Mouse (Mus musculus): ENCODE data around the gene Slc25a4. TPM values are rescaled to one million over a fixed set of nuclear protein-coding genes. Genes with fewer than 3 reads are reported as not detected.
"Not testable (repeated sequence)": the region's sequence is repeated elsewhere in the genome, so short reads cannot be mapped to it uniquely, and the experiment has no call there.

The Slc25a4 gene
- polyA plus RNA-seq, 1 experiment: 45.6 TPM

DNA sequence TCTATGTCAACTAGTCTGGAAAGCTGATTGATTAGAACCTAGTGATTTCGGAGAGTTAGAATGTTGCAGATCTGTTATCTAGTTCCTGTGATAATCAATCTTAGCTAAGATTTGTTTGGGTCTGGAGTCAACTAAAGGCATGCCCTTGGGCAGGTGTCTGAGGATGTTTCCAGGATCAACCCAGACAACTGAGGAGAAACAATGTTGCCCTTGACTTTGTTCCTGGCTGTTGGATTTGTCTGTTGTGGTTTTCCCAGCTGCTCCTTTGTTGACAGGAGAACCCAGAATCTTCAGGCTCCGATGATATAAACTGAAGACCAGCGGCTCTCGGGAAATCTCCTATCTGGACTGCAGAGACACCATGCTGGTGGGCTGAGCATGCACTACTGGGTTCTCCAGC lies 23.7 kb upstream of the Slc25a4 start:
- TF ChIP-seq FLI1 (IDR thresholded peaks at IDR 0.05; ENCODE audit: low read length) (no peak), GATA1 (IDR thresholded peaks at IDR 0.05; ENCODE audit: borderline replicate concordance, low read length) (no peak)
- Histone ChIP-seq H3K4me3 (replicated peaks) (no peak overlapping the region), H3K27me3 (replicated peaks) (peaks cover 12% of the 10 kb centered on the region), H3K36me3 (replicated peaks; ENCODE audit: low read length) (no peaks in the 10 kb centered on the region), H3K9me3 (no peaks in the 10 kb centered on the region), H3K4me1 (peaks cover 22% of the 10 kb centered on the region)

DNA sequence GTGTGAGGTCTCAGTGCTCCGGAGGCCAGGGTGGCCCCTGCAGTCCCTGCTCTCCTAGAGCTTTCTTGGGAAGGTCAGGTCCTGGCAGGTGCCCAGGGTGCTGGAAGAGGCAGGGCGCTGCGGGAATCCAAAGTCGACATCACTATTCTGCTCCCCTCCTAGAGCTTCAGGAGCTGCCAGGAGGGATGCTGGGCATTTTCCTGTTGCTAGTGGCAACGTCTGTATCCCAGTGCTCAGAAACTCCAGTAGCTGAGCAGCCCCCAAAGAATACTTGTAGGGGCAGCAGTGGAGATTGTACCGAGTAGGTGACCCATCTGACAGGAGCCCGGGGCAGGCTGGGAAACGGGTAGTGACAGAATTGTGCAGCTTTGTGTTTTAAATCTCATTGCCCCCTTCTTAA lies 21.7 kb upstream of the Slc25a4 start:
- Histone ChIP-seq H3K36me3 (replicated peaks; ENCODE audit: low read length) (no peaks in the 10 kb centered on the region), H3K27me3 (replicated peaks) (peaks cover 7% of the 10 kb centered on the region), H3K4me3 (replicated peaks) (no peak overlapping the region), H3K9me3 (no peaks in the 10 kb centered on the region), H3K4me1 (peaks cover 15% of the 10 kb centered on the region)
- TF ChIP-seq FLI1 (IDR thresholded peaks at IDR 0.05; ENCODE audit: low read length) (no peak), GATA1 (IDR thresholded peaks at IDR 0.05; ENCODE audit: borderline replicate concordance, low read length) (no peak)

DNA sequence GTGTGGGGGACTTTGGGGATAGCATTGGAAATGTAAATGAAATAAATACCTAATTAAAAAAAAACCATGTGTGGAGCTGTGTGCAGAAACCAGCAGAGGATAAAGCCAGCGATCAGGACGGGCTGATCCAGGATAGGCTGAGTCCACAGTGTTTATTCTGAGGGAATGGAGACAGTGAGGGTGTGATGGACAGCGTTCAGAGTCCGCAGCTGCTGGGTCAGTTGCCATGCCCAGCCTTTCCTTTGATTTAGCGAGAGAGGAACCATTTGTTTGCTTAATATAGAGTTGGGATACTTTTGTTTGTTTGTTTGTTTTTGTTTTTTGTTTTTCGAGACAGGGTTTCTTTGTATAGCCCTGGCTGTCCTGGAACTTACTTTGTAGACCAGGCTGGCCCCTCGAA lies 20.9 kb upstream of the Slc25a4 start:
- not testable (repeated sequence) for H3K27me3 ChIP-seq (replicated peaks); H3K36me3 ChIP-seq (replicated peaks; ENCODE audit: low read length); H3K9me3 ChIP-seq; H3K4me3 ChIP-seq (replicated peaks)
- peaks cover 12% of the 10 kb centered on the region for H3K4me1 ChIP-seq

DNA sequence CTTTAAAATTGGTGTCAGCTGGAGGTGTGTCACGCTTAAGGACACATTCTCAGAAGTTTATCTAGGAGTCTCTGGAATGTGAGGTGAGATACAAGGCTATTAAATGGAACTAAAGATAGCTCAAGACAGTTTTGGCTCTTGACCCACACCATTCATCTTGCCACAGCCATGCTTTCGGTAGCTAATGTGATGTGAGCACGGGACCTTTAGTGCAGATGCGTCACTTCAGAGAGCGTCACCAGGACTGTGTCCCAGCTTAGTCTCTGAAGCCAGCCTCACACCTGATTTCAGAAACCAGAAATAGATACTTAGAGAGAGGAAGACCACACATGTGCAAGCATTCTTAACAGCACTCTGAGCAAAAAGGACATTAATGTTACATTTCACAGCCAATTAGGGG lies 15.5 kb upstream of the Slc25a4 start:
- Histone ChIP-seq H3K4me3 (replicated peaks) (no peak overlapping the region), H3K27me3 (replicated peaks) (peaks cover 4% of the 10 kb centered on the region), H3K36me3 (replicated peaks; ENCODE audit: low read length) (no peaks in the 10 kb centered on the region), H3K4me1 (no peaks in the 10 kb centered on the region), H3K9me3 (no peaks in the 10 kb centered on the region)
- TF ChIP-seq GATA1 (IDR thresholded peaks at IDR 0.05; ENCODE audit: borderline replicate concordance, low read length): no peak
- no peak for TF ChIP-seq FLI1 (IDR thresholded peaks at IDR 0.05; ENCODE audit: low read length)

DNA sequence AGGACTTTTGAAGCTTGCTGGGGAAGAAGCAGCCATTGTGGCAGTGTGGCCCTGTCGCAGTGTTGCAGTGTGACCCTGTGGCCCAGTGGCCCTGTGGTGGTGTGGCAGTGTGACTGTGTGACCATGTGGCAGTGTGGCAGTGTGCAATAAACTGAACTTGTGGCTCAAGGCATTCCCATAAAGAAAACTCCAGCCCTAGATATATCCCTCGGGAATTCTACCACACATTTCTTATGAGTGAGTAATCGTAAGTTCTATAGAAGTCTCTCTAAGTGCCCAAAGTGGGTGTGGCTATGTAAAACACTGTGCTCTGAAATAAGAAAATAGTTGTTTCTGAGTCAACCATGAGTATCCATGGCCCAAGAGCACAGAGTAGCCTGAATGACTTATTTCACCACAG lies 14.4 kb upstream of the Slc25a4 start:
- Histone ChIP-seq H3K4me3 (replicated peaks) (peak overlapping the region; percentile 48), H3K4me1 (no peaks in the 10 kb centered on the region), H3K36me3 (replicated peaks; ENCODE audit: low read length) (no peaks in the 10 kb centered on the region), H3K9me3 (no peaks in the 10 kb centered on the region), H3K27me3 (replicated peaks) (peaks cover 6% of the 10 kb centered on the region)
- TF ChIP-seq FLI1 (IDR thresholded peaks at IDR 0.05; ENCODE audit: low read length) (no peak), GATA1 (IDR thresholded peaks at IDR 0.05; ENCODE audit: borderline replicate concordance, low read length) (no peak)

DNA sequence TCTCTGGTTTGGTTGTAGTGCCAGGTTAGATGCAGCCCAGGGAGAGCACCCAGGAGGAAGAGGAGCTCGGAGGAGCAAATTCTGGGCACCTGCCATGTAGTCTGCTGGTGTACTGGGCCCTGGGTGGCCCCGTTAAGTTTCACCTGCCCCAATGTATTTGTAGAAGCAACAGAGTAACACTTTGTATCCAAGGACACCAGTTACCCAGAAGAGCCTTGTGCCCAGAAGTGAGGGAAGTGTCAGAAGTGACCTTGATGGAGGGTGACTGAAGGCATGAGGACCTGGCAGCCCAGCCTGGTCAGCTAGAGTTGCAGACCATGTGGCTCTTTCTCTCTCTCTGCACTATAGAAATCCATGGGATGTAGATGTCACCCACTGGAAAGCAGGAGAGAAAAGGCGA lies 9.5 kb upstream of the Slc25a4 start:
- Histone ChIP-seq H3K4me3 (replicated peaks) (no peak overlapping the region), H3K4me1 (peaks cover 4% of the 10 kb centered on the region), H3K36me3 (replicated peaks; ENCODE audit: low read length) (no peaks in the 10 kb centered on the region), H3K27me3 (replicated peaks) (peaks cover 16% of the 10 kb centered on the region), H3K9me3 (no peaks in the 10 kb centered on the region)
- TF ChIP-seq GATA1 (IDR thresholded peaks at IDR 0.05; ENCODE audit: borderline replicate concordance, low read length) (no peak), FLI1 (IDR thresholded peaks at IDR 0.05; ENCODE audit: low read length) (no peak)

DNA sequence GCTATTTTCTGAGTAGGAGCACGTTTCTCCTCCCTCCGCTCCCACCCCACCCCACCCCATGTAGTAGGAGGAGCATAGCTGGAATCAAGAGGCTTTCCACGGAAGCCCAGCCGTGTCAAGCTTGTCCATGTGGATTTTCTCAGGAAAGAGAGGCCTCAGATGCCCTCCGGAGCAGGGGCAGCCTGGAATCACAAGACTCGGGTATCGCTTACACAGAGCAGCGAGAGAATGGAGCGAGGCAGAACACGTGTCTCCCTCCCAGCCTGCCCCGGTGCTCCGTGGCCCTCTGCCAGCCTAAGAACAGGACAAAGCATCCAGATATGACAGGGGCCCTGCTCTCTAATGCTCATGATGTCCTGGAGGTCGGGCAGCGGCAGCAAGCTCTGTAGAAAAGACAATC lies 5.8 kb upstream of the Slc25a4 start:
- Histone ChIP-seq H3K27me3 (replicated peaks) (peaks cover 15% of the 10 kb centered on the region), H3K9me3 (no peaks in the 10 kb centered on the region), H3K4me3 (replicated peaks) (peak overlapping the region; percentile 87), H3K4me1 (peaks cover 8% of the 10 kb centered on the region), H3K36me3 (replicated peaks; ENCODE audit: low read length) (no peaks in the 10 kb centered on the region)
- TF ChIP-seq FLI1 (IDR thresholded peaks at IDR 0.05; ENCODE audit: low read length): no peak
- no peak for TF ChIP-seq GATA1 (IDR thresholded peaks at IDR 0.05; ENCODE audit: borderline replicate concordance, low read length)

DNA sequence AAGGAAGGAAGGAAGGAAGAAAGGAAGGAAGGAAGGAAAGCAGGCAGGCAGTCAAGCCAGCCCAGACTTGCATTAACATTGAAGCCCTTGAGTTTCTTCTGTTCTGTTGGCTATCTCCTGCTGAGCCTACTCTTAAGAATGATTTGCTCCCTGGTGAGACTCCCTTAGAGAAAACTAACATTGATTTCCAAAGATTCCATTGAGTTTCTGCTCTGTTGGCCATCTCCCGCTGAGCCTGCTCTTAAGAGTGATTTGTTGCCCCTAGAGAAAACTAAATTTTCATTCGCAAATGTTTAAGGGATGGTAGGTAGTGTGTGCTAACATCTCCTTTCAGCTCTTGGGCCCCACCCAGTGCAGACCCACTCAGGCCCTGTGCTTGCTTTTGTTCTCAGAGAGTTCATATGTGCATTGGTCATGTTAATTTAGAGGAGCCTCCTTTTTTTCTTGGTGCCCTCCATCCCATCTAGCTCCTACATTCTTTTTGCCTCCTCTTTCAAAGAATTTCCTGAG lies 2.9 kb upstream of the Slc25a4 start:
- Histone ChIP-seq H3K4me1 (peaks cover 33% of the 10 kb centered on the region), H3K27me3 (replicated peaks) (peaks cover 6% of the 10 kb centered on the region), H3K36me3 (replicated peaks; ENCODE audit: low read length) (peaks cover 4% of the 10 kb centered on the region), H3K9me3 (no peaks in the 10 kb centered on the region), H3K4me3 (replicated peaks) (no peak overlapping the region)
- no peak for TF ChIP-seq GATA1 (IDR thresholded peaks at IDR 0.05; ENCODE audit: borderline replicate concordance, low read length)
- TF ChIP-seq FLI1 (IDR thresholded peaks at IDR 0.05; ENCODE audit: low read length): no peak

DNA sequence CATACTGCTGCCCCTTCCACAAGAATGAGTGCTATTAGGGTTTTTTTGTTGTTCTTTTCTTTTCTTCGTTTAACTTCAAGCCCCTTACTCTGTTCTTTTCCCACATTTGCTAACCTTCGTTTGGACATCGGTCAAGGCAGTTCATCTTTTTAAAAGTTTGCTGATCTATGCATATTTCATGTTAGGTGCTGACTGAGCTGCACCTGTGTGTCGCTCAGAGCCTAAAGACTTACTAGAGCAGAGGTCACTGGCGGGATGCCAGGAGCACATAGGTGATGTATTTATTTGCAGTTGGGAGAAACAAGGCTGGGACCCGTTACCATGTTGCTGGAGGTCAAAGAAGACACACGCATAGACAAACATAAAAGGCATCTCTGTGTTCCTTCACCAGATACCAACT lies 1.1 kb upstream of the Slc25a4 start:
- peaks cover 42% of the 10 kb centered on the region for H3K4me1 ChIP-seq
- peaks cover 3% of the 10 kb centered on the region for H3K27me3 ChIP-seq (replicated peaks)
- TF ChIP-seq GATA1 (IDR thresholded peaks at IDR 0.05; ENCODE audit: borderline replicate concordance, low read length): no peak
- TF ChIP-seq FLI1 (IDR thresholded peaks at IDR 0.05; ENCODE audit: low read length): no peak
- no peak overlapping the region for H3K4me3 ChIP-seq (replicated peaks)
- no peaks in the 10 kb centered on the region for H3K9me3 ChIP-seq
- H3K36me3 ChIP-seq (replicated peaks; ENCODE audit: low read length): peaks cover 23% of the 10 kb centered on the region

DNA sequence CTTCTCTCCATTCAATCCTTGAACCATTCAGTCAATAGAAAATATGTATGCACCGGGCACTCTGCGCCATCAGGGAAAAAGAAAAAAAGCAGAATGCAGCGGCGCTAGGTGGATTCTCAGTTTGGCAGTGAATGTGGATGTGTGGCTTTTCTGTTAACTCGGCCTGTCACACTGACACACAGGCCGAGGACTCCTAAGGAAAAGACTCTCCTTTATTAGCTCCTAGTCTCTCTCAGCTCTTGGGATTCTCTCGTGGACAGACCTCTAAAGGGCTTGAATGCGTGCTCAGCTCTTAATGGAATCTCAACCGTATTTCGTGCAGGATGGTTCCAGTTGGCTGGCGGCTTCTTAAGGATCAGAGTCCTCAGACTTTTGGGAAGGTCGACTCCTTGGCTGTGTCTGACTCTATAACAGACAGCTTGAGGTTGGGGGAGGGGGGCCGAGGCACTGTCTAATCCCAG lies 557 bp upstream of the Slc25a4 start:
- H3K27me3 ChIP-seq (replicated peaks): no peaks in the 10 kb centered on the region
- H3K9me3 ChIP-seq: no peaks in the 10 kb centered on the region
- peaks cover 28% of the 10 kb centered on the region for H3K36me3 ChIP-seq (replicated peaks; ENCODE audit: low read length)
- TF ChIP-seq FLI1 (IDR thresholded peaks at IDR 0.05; ENCODE audit: low read length) (no peak), GATA1 (IDR thresholded peaks at IDR 0.05; ENCODE audit: borderline replicate concordance, low read length) (no peak)
- H3K4me3 ChIP-seq (replicated peaks): peak overlapping the region; percentile 95
- peaks cover 41% of the 10 kb centered on the region for H3K4me1 ChIP-seq

DNA sequence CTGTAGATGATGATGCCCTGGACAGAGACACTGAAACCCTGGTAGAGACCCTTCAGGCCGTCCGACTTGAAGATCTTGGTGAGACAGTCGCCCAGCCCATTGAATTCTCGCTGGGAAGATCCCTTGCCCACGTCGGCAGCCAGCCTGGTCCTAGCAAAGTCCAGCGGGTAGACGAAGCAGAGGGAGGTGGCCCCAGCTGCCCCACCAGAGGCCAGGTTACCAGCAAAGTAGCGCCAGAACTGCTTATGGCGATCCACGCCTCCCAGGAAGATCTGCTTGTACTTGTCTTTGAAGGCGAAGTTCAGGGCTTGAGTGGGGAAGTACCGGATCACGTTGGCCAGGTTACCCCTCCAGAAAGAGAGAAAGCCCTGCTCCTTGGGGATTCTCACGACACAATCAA lies 2.0 kb downstream of the Slc25a4 start:
- Histone ChIP-seq H3K4me1 (peaks cover 65% of the 10 kb centered on the region), H3K9me3 (no peaks in the 10 kb centered on the region), H3K36me3 (replicated peaks; ENCODE audit: low read length) (peaks cover 51% of the 10 kb centered on the region), H3K4me3 (replicated peaks) (no peak overlapping the region), H3K27me3 (replicated peaks) (no peaks in the 10 kb centered on the region)
- TF ChIP-seq GATA1 (IDR thresholded peaks at IDR 0.05; ENCODE audit: borderline replicate concordance, low read length) (no peak), FLI1 (IDR thresholded peaks at IDR 0.05; ENCODE audit: low read length) (no peak)
